Mouse (Mus musculus): ENCODE measurements at regions not wholly inside any gene's neighbourhood (a gene's known extent, or its start where the extent isn't known, plus 50 kb on each side); places are given as distances from the start of the nearest gene placed in this dataset.

DNA sequence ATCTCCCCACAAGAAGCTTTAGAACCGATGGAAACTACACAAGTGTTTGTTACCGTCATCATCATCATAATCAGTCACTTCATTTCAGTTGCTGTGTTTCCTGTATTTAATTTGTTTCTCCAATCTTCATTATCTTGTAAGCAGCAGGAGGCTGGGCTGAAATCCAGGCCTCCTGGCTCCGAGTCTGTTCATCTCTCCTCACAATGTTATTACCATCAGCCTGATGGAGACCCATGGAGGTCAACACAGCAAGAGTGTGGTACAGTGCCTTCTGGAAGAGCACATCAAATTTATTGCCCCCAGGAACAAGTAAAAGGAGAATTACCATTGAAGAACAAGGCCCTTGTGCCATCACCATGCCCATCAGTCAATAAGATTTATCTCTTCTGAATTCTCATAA lies 576.3 kb upstream of the Cdh11 start:
- no peak for DNase-seq (ENCODE audit: low read depth)

DNA sequence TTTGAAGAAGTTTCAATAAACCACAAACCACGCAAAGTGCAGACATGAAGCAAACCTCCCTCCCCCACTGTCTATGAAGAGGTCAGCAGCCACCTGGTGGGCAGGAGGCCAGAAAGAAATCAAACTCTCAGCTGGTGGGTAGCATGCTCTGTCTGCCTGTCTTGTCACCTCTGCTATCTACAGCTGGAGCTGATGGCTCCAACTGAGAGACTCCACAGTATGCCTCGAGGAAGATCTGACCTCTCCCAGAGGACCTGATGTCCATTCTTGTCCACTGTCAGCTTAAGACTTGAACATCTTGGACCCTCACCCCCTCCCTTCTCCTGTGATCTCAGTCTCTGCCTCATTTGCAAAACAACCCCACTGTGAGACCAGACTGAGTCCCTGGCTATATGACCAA lies 585.0 kb upstream of the Cdh11 start:
- no peak for DNase-seq (ENCODE audit: low read depth)

DNA sequence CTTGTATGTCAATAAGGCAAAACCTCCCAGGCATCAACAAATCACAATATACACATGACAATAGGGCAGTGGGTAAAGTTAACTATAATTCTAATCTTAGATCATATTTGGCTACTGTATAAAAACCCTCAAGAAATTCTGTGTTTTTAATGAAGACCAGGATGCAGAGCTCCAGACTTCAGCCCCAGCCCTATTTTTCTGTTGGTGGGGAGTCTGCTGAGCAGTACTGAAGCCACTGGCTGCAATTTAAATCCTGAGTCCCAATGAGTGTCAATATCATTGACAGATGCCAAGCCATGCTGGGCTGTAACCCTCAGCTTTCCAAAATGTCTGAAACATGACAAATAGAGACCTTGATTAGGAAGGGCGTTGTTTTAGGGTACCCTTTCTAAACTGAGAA lies 587.6 kb upstream of the Cdh11 start:
- DNase-seq (ENCODE audit: low read depth): no peak

DNA sequence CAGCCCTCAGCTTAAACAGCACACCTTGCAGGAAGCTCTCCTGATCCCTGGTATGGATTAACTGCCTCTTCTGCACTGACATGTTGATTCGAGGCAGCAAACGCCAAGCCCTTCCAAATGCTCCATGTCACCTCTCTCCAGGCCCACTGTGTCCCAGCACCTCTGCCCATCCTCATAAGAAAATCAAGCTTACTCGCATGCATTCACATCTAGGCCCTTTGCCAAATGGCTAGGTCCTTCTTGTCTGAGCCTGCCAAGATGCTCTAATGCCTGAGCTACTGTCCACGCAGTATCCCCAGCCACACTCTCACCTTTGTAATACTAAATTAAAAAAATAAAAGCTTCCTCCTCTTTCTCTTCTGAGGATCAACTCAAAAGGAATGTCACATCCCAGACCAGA lies 588.7 kb upstream of the Cdh11 start:
- DNase-seq (ENCODE audit: low read depth): no peak

DNA sequence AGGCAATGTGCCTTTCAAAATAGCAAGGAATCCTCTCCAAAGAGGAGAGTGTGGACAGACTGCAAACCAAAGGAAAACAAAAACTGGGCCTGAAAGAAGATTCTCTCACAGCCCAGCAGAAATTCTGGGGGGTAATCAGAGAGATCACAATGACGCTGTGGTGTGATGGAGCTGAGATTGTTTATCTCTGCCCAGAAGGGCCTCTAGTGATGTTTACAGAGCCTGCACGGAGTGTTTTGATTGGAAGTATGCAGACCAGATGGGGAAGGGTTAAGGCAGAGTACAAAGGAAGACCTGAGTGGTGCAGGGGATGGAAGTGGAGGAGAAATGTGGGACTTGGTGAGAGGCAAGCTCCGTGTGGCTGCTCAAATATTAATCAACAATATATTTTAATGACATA lies 593.1 kb upstream of the Cdh11 start:
- DNase-seq (ENCODE audit: low read depth): no peak

DNA sequence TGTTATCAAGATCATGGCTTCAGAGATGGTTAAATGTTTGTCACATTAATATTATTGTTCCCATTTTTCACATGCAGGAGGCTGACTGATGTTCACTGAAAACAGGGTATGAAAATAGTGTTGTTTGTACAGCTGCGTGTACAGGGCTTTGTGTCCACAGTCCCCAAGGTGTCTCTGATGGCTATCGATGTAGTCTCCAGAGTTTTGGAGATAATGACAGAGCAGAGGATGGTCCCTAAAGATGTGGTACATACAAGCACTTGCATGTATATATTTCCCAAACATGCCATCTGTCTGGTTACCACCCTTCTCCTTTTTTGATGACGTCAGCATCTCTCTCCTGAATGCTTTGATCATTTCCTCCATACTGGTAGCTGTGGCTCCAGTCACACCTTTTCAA lies 596.1 kb upstream of the Cdh11 start:
- no peak for DNase-seq (ENCODE audit: low read depth)

DNA sequence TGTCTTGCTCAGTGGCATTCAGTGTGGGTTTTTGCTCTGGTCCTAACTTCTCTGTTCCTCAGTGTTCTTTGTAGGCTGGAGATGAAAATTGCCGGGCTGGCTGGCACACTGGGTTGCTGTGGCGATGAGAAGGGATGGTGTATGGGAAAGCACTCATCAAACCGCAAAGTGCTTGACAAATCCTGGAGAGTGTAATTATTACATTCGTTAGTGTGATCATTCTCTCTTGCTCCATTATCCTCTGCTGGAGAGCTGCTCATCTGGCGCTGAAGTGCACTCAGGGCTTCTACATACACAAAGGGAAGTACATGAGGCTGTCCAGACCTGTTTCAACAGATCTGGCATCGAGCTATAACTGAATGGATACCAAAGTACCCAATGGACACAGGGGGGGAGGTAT lies 605.9 kb upstream of the Cdh11 start:
- no peak for DNase-seq (ENCODE audit: low read depth)

DNA sequence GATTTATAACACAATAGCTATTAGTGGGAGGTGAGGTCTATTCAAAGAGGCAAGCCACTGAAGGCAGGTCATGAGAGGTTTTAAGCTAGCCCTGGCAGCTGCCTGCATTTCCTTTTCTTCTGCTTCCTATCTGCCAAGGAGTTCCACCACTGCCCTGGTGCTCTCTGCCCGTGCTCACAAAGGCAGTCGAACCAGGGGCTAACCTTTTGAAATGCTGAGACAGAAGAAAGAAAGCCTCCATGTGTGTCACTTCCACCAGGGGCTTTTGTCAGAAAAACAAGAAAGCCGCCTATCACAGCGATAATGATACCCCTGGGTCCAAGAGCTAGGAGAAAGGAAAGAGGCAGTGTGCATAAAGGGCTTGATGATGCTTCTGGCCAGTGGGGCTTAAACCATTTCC lies 609.9 kb upstream of the Cdh11 start:
- DNase-seq (ENCODE audit: low read depth): no peak

DNA sequence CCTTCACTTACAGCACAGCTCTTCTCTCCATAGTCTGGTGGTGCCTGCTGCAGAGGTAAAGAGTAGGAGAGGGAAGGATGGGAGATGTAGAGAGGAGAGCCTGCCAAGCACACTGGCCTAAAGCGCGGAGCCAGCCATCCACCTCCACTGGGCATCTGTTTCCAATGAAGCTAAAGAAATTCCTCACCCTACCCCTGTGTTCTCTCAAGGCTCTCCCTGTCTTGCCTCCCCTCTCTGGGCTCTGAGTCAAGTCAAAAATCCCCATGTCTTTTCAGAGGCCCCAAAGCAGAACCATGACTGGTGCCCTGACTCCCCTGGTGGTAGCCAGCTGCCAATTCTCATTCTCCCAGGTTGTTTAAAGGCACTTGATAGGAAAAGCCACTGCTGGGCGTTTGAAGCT lies 612.7 kb upstream of the Cdh11 start:
- no peak for DNase-seq (ENCODE audit: low read depth)

DNA sequence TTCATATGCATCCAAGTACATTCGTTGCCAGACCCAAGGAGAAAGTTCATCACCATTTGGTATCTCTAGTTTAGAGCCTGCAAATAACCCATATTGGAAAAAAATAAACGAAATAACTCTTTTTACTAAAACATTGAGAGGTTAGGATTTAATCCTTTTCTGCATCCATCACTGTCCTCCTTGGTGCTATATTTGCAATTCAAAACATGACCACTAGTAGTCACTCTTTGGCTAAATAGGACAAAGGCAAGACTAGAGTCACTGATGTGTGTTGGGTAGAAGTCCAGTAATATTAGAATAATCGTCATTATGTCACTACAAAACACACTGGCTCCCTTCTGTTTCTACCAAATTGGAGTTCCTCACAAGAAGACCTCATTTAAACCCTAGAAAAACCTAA lies 614.0 kb upstream of the Cdh11 start:
- no peak for DNase-seq (ENCODE audit: low read depth)

DNA sequence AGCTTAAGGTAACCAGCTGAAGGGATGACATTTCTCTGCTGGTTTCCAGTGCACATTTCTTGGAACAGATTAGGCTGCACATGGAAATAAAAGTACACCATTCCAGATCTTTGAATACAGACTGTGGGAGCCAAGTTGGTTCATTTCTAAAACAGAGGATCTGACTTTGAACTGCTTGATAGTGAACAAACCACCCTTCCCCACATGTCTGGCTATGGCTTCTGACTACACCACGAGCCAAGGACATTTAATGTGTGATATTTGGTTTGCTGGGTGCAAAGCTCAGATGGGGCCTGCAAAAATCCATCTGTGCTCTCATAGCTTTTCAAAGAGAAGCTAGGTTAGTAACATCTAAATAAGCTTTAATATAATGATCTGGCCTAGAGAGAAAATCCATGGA lies 614.7 kb upstream of the Cdh11 start:
- DNase-seq (ENCODE audit: low read depth): no peak

DNA sequence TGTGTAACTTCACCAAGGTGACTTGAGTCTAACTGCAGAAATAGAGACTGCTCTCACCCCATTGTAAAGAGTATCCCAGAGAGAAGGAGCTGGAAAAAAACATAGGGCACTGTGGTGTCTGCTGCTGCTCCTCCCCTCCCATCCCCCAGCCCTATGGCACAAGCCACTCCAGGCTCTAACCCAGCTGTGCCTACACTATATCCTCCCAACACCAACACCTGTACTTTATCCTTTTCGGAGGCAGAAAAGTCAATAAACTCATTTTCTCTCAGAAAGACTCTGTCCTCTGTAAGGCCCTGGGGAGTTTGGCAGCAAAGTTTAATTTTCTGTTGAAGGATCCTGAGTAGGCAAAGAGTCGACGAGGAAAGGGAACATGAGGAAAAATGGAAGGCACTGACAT lies 617.3 kb upstream of the Cdh11 start:
- DNase-seq (ENCODE audit: low read depth): no peak

DNA sequence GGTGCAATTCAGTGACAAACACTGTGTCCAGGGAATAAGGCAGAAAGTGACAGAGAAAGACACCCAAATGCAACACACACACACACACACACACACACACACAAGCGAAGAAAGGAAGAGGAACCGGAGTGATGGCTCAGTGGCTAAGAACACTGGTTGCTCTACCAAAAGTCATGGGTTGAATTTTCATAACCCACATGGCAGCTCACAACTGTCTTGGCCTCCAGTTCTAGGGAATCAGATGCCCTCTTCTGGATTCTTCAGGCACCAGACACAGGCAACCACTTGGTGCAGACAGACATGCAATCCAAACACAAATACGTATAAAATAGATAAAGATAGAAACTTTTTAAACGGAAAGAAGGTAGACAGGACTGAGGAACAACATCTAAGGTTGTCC lies 618.4 kb upstream of the Cdh11 start:
- no peak for DNase-seq (ENCODE audit: low read depth)

DNA sequence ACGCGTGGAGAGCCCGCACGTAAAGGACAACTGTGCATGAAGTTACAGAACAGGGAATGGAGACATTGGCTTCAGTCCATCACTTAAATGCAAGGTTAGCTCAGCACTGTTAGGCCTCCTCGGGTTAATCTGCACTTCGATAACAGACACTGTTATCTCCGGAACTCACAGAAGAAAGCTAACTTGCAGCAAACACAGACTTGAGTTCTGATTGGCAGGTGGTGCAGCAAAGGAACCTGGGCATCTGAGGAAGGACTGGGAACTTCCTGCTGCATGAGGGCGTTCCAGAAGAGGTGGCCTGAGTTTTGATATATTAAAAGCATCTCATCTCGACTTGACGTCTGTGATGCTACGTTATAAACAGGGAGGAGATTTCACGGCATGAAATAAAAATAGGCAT lies 620.3 kb upstream of the Cdh11 start:
- DNase-seq (ENCODE audit: low read depth): no peak

DNA sequence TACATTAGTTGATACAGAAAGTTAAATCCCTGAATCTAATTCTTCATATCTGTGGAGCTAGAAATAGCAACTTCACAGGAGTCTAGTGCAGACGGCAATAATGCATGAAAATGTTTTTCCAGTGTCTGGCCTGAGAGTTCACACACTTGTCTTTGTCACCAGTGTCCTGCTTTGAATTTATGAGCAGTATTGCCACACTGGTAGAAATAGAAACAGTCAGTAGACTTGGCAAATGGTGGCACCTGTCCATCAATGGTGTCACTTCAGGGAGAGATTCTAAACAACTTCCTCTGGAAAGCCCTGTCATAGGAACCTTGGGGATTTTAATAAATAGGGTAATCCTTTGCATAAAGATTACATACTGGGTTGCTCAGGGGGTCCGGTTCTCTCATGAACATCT lies 621.5 kb upstream of the Cdh11 start:
- DNase-seq (ENCODE audit: low read depth): no peak

DNA sequence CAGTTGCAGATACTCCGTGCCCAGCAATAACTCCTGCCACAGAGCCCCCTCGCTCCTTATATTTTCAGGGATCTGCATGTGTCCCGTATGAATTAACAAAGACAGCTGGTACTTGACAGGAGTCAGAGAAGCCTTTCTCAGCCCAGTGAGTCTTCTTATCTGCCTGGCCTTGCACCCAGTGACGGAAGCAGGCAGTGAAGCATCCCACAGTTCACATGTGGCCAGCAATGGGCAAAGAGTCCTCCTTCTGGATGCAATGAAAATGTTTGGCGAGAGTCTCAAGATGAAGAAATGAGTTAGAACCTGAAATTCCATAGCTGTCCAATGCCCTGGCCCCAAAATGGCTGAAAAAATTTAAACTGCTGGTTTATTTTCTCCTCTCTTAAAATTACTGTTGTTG lies 622.2 kb upstream of the Cdh11 start:
- DNase-seq (ENCODE audit: low read depth): no peak

DNA sequence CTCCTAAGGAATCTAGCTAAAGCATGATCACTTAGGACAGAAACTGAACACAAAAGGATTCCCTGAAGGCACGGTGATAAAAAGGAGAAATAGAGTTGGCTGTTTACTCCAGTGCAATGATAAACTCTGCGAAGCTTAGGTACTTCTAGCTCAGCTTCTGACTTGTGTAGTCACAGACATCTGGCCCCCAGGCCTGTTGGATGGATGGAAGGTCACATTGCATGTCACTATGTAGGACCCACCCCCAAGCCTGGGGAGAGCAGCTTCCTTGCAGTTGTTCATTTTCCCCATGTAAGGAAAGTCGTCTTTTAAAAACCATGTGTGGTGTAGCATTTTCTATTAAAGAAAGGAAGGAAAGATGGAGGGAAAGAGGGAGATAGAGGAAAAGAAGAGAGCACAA lies 623.0 kb upstream of the Cdh11 start:
- DNase-seq (ENCODE audit: low read depth): no peak

DNA sequence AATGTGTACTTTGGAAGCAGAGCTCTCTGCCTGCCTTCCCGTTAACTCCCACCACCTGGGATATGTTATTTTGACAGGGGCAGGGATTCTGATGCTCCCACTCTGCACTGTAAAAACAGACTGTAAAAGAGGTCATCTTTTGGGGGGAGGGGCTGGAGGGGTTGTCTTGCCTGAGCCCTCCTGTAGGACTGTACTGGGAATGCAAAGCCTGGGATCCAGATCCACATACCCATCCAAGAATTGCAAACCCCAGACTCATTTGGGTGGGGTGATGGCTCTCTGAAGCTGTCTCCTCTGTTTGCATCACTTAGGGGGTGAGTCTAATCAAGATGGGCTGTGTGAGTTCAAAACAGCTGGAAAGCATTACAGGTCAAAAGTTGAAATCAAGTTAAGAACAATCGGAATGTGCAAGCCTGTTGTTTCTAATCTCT lies 623.7 kb upstream of the Cdh11 start:
- no peak for DNase-seq (ENCODE audit: low read depth)

DNA sequence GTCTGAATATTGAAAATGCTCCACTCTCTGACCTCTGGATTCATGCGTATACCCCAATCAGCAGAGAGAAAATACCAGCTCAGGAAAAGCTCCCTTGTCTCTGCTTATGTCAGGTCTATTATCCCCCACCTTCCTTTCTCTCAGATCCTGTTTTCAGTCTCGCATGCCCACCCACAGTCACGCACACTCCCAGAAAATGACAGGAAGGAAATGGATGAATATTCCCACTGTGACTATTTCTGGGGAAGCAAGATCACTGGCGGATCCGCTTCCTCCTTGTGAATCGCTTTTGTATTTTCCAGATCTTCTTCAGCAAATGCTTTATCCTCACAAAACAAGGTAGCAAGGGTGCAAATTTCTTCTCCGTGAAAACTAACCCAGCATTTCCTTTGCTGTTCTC lies 627.3 kb upstream of the Cdh11 start:
- no peak for DNase-seq (ENCODE audit: low read depth)

DNA sequence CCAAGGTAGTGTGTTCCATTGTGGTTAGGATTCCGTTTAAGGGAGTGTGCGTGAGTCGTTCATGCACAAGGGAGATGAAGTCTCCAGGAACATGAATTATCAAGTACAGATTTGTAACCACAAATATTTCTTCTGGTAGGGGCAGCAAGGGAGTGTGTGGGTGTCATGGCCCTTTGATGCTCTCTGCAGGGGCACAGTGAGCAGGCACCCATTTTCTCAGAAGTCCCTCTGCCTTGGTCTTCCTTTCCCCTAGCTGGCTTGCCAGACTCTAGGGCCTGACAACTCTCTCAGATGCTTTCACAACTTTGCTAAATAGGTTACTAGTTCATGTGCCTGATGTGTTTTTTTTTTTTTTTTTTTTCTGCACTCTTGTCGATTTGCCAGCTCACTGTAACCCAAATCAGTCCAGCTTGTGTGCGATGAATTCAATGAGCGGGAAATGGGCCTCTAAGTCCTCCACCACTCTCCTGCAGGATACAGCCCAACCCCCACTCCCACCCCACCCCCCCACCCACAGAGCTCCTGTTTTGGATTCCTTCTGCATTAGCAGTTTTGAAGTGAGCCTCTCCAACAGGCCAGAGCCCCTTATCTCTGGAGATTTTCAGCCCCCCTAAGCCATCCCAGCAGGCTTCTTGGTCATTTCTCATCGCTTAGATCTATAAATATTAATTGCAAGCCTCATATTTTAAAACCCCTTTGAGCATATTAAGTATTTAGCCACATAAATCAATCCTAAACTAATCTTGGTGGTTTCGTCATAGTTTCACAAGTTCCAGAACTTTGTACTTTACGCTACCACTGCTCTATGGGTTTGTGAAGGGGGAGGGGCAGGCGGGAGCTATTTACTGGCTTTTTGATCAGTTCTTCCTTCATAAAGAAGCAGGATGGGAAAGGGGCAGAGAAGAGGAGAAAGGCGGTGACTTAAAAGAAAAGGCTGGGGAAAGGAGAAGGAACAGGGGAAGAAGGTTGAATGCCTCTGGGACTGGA lies 628.4 kb upstream of the Cdh11 start:
- DNase-seq (ENCODE audit: low read depth): no peak

DNA sequence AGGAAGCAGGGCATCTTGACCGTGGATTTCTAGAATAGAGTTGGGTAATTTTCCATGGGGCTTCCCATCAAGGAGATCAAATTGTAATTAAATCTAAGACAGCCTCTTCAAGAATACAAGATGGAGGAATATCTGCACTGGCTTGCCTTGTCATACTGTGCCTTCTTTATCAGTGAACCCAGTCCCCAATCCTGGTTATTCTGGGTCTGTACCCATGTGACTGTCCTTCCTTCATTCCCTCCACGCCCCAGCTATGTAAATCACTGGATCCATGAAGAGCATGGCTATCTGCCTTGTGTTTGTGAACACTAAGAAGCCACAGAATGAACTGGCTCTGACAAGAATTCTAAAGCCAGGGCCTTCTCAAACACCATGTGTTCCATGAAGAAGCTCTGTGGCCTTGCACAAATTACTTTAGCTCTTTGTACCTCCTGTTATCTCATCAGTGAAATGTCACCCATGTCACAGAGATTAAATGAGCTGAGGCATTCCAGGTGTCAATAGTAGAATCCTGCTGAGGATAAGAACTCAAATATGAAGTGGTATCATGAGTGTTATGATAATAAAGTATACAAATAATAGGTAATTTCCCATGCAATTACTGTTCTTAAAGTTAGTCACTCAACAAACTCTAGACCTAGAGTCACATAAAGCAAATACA lies 637.0 kb upstream of the Cdh11 start:
- no peak for DNase-seq (ENCODE audit: low read depth)

DNA sequence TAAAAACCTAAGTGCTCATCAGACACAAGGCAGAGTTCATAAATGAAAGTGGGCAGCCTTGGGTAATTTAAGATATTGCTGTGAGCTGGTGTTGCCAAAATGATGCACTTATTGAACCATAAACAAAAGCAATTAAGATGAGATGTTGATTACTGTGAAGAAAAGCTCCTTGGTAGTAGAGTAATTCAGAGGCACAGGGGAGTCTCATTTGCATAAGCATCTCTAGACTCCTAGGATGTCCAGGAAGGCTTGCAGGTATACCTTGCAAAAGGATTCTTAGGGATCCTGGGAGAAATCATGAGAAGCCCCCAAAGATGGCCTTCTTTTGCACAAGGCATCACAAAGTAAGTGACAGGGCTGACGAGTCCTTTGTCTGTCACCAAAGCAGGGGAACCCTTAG lies 640.5 kb upstream of the Cdh11 start:
- no peak for DNase-seq (ENCODE audit: low read depth)

DNA sequence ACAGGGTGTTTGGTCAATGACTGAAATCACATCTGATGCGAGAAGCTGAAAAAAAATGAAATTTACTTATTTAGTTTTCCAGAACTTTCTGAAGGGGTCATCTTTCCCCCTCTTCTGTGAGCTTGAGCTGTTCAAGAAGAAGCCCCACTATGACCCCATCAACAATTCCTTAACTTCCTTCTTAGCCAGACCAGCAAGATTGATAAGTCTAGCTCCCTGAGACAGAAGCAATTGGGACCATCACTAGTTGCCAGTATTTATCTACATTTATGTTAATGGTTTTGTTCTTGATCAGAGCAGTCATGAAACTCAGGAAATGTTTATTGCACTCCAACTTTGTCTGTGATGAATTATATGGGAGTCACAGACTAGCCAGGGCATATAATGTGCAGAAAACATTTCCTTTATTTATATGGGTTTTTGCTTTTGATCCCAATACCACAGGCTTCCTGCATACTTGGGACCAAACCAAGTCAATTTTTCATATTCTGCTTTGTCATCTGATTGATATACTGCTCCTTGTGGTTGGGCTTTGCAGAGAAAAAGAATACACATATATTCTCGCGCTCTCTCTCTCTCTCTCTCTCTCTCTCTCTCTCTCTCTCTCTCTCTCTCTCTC lies 645.5 kb upstream of the Cdh11 start:
- DNase-seq (ENCODE audit: low read depth): no peak
